Mouse (Mus musculus) ES-E14 (cell line): ENCODE measurements at regions not wholly inside any gene's neighbourhood (a gene's known extent, or its start where the extent isn't known, plus 50 kb on each side); places are given as distances from the start of the nearest gene placed in this dataset.
A peak's percentile ranks its signal among the peaks of the same experiment; 100 is the strongest.

Experiments
- DNase-seq: peaks from one replicate; pipeline ENCODE4 v3.0.0-alpha.2; 2013; ENCODE audit warnings: low read depth, low spot score
- H3K27ac ChIP-seq: 2 replicates; pipeline ENCODE4 v1.5.1; 2012; ENCODE audit warnings: low read depth, mild to moderate bottlenecking, low read length, moderate library complexity, mixed read lengths; ENCODE audit not compliant: poor library complexity, insufficient read depth, severe bottlenecking
- H3K36me3 ChIP-seq: 2 replicates; pipeline ENCODE4 v1.6.1; 2012; ENCODE audit warnings: mild to moderate bottlenecking, low read length, moderate library complexity, mixed read lengths; ENCODE audit not compliant: control insufficient read depth, poor library complexity, insufficient read depth, severe bottlenecking
- H3K4me1 ChIP-seq, 2 experiments: fragments of 150-350 bp in 1 of 2; sonication (generic) in 1 of 2; 2 replicates each; pipeline ENCODE4 v1.6.1; 2012; ENCODE audit warnings: low read length in 2 of 2, mild to moderate bottlenecking in 1 of 2, mixed read lengths in 1 of 2; ENCODE audit not compliant: control insufficient read depth in 2 of 2, insufficient read depth in 2 of 2, poor library complexity in 1 of 2
- H3K4me3 ChIP-seq, 2 experiments: fragments of 150-350 bp in 1 of 2; sonication (generic) in 1 of 2; 2 replicates each; pipeline ENCODE4 v1.5.1; 2012; ENCODE audit warnings: low read length in 2 of 2, low read depth in 1 of 2, mild to moderate bottlenecking in 1 of 2, mixed read lengths in 1 of 2; ENCODE audit not compliant: insufficient read depth in 1 of 2, poor library complexity in 1 of 2, severe bottlenecking in 1 of 2
- H3K9ac ChIP-seq: 2 replicates; pipeline ENCODE4 v1.6.1; 2012; ENCODE audit warnings: low read depth, mild to moderate bottlenecking, low read length, mixed read lengths; ENCODE audit not compliant: poor library complexity, insufficient read depth, severe bottlenecking
- H3K9me3 ChIP-seq: fragments of 150-350 bp; sonication (generic); 2 replicates; pipeline ENCODE4 v1.6.1; 2012; ENCODE audit warnings: low read depth, mild to moderate bottlenecking, low read length; ENCODE audit not compliant: control insufficient read depth, insufficient read depth
- CHD2 ChIP-seq: IDR thresholded peaks from 2 replicates; pipeline ENCODE4 v1.6.1; 2014; ENCODE audit warnings: mild to moderate bottlenecking, low read depth, low read length, inconsistent platforms
- HCFC1 ChIP-seq: IDR thresholded peaks from 2 replicates; pipeline ENCODE4 v1.6.1; 2012; ENCODE audit warnings: low read length, inconsistent platforms, borderline replicate concordance; ENCODE audit not compliant: insufficient read depth
- MAFK ChIP-seq: IDR thresholded peaks from 2 replicates; pipeline ENCODE4 v1.6.1; 2014; ENCODE audit warnings: mild to moderate bottlenecking, low read depth, low read length, inconsistent platforms; ENCODE audit not compliant: insufficient read depth
- ZC3H11A ChIP-seq: IDR thresholded peaks from 2 replicates; pipeline ENCODE4 v1.6.1; 2012; ENCODE audit warnings: low read depth, mild to moderate bottlenecking, inconsistent platforms, low read length, borderline replicate concordance
- ZNF384 ChIP-seq: IDR thresholded peaks from 2 replicates; pipeline ENCODE4 v1.6.1; 2012; ENCODE audit warnings: low read depth, low read length, inconsistent platforms
- in situ Hi-C, 2 experiments: fragments of 600-800 bp; cut with MboI; formaldehyde crosslinking; loops; one replicate each; pipeline ENCODE4 v1.15.1; 2025; ENCODE audit warnings: low sequenced_read_pairs in 2 of 2, inconsistent platforms in 1 of 2; ENCODE audit not compliant: unreplicated experiment in 2 of 2

DNA sequence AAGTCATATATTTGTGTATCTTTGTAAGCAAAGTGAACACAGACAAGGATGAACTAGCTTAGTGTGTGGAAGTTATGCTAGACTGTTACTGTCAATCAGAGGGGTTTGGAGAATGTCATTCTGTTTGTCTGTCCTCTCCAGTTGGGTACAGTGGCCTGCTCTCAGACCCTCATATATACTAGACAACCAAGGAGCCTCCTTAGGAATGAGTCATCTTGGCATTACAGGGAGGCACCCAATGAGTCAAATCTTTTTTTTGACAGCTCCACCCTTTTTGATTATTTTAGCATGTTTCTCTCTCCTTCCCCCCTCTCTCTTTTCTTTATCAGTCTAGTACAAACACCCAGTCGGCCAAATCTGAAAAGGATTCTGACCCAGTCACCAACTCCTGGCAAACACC lies 416.3 kb upstream of the Ubash3b start:
- Histone ChIP-seq H3K4me3 (no peak overlapping the region), H3K9ac (no peak overlapping the region), H3K27ac (no peak overlapping the region), H3K9me3 (no peaks in the 10 kb centered on the region), H3K4me1 (peaks cover 0 to 9% of the 10 kb centered on the region in 2 experiments; a peak in 2 of 4 replicates), H3K36me3 (no peaks in the 10 kb centered on the region)
- TF ChIP-seq ZNF384: no peak
- TF ChIP-seq ZC3H11A: no peak
- no peak for TF ChIP-seq HCFC1
- no peak for TF ChIP-seq CHD2
- TF ChIP-seq MAFK: no peak
- DNase-seq: no peak
- in situ Hi-C loops: no loop called here

GRCm38 (mm10) chr9:41575826-41576225 lies 414.3 kb upstream of the Ubash3b start:
- peaks cover 0 to 3% of the 10 kb centered on the region in 2 experiments; a peak in 1 of 4 replicates for H3K4me1 ChIP-seq
- no peak overlapping the region for H3K4me3 ChIP-seq
- H3K36me3 ChIP-seq: no peaks in the 10 kb centered on the region
- H3K9ac ChIP-seq: no peak overlapping the region
- no peak for DNase-seq
- H3K27ac ChIP-seq: no peak overlapping the region
- H3K9me3 ChIP-seq: no peaks in the 10 kb centered on the region
- TF ChIP-seq HCFC1 (no peak), ZC3H11A (no peak), MAFK (no peak), ZNF384 (no peak), CHD2 (no peak)
- in situ Hi-C loops: no loop called here

- Histone ChIP-seq H3K4me1 (no peaks in the 10 kb centered on the region), H3K4me3 (no peak overlapping the region), H3K27ac (no peak overlapping the region), H3K9me3 (no peaks in the 10 kb centered on the region), H3K9ac (no peak overlapping the region), H3K36me3 (no peaks in the 10 kb centered on the region)
- TF ChIP-seq MAFK (peak; percentile 60; the same call in 1 of the 2 replicates), CHD2 (no peak), HCFC1 (no peak)
- in situ Hi-C loops: no loop called here
- DNase-seq: no peak
Observed at GRCm38 (mm10) chr9:41570262-41570661, 408.8 kb upstream of the Ubash3b start.

GRCm38 (mm10) chr9:41566496-41566895 lies 405.0 kb upstream of the Ubash3b start:
- in situ Hi-C loops: no loop called here
- TF ChIP-seq CHD2 (no peak), MAFK (0 out of 2 replicates have a peak, but pooled peaks have one; percentile 49)
- Histone ChIP-seq H3K36me3 (no peaks in the 10 kb centered on the region), H3K9me3 (no peaks in the 10 kb centered on the region), H3K27ac (no peak overlapping the region), H3K9ac (no peak overlapping the region), H3K4me1 (no peaks in the 10 kb centered on the region), H3K4me3 (no peak overlapping the region)
- no peak for DNase-seq

DNA sequence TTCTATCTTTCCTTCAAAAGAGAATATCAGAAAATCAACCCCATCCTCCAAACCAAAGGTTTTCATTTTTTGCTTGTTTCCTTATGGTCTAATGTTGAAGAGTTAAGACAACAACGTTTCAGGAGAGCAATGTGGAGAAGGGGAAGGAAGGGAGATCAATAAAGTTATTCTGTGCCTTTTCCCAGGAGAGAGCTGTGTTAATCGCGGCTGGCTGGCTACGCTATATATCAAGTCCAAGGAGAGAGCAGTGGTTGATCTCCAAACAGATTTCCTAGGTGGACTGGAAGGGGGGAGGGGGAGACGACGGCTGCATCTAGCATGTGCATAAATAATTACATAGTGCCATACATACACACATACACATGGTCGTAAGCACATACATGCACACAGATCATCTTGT lies 404.3 kb upstream of the Ubash3b start:
- H3K27ac ChIP-seq: no peak overlapping the region
- H3K9ac ChIP-seq: no peak overlapping the region
- in situ Hi-C loops: no loop called here
- H3K4me3 ChIP-seq: no peak overlapping the region
- H3K9me3 ChIP-seq: no peaks in the 10 kb centered on the region
- no peaks in the 10 kb centered on the region for H3K4me1 ChIP-seq
- TF ChIP-seq CHD2 (no peak), ZNF384 (no peak), ZC3H11A (no peak), HCFC1 (no peak), MAFK (no peak)
- no peak for DNase-seq
- H3K36me3 ChIP-seq: no peaks in the 10 kb centered on the region
